Mouse (Mus musculus) embryonic facial prominence, embryonic 14.5 days (tissue): ENCODE measurements around the gene Pcid2. TPM values are rescaled to one million over a fixed set of nuclear protein-coding genes. Genes with fewer than 3 reads are reported as not detected.

Experiments used
- ATAC-seq: fragments of 200-750 bp; cut with Nextera tagmentation; 2 replicates; pipeline ENCODE4 v1.8.0; 2017; ENCODE audit warnings: low read depth, moderate number of reproducible peaks, moderate TSS enrichment
- DNase-seq: peaks from one replicate; pipeline ENCODE4 v3.0.0-alpha.2; 2015; ENCODE audit warnings: low spot score
- H3K27ac ChIP-seq: fragments of 300-500 bp; sonication (generic); replicated peaks from 2 replicates; pipeline ENCODE4 v1.5.1; 2014; ENCODE audit warnings: low read depth, mild to moderate bottlenecking, low read length, moderate library complexity
- H3K27me3 ChIP-seq: fragments of 300-500 bp; sonication (generic); replicated peaks from 2 replicates; pipeline ENCODE4 v1.6.1; 2014; ENCODE audit warnings: low read length; ENCODE audit not compliant: control insufficient read depth, insufficient read depth
- H3K36me3 ChIP-seq: fragments of 300-500 bp; sonication (generic); 2 replicates; pipeline ENCODE4 v1.6.1; 2014; ENCODE audit warnings: low read length, mixed read lengths; ENCODE audit not compliant: control insufficient read depth, insufficient read depth
- H3K4me1 ChIP-seq: fragments of 300-500 bp; sonication (generic); 2 replicates; pipeline ENCODE4 v1.6.1; 2014; ENCODE audit warnings: antibody characterized with exemption, low read length; ENCODE audit not compliant: control insufficient read depth, insufficient read depth
- H3K4me2 ChIP-seq: fragments of 300-500 bp; sonication (generic); 2 replicates; pipeline ENCODE4 v1.6.1; 2014; ENCODE audit warnings: low read depth, mild to moderate bottlenecking, low read length, moderate library complexity, mixed read lengths
- H3K4me3 ChIP-seq: fragments of 300-500 bp; sonication (generic); 2 replicates; pipeline ENCODE4 v1.5.1; 2014; ENCODE audit warnings: low read depth, mild to moderate bottlenecking, low read length
- H3K9ac ChIP-seq: fragments of 300-500 bp; sonication (generic); 2 replicates; pipeline ENCODE4 v1.6.1; 2014; ENCODE audit warnings: low read depth, mild to moderate bottlenecking, low read length, moderate library complexity, mixed read lengths
- H3K9me3 ChIP-seq: fragments of 300-500 bp; sonication (generic); 2 replicates; pipeline ENCODE4 v1.6.1; 2016; ENCODE audit warnings: low read length; ENCODE audit not compliant: control insufficient read depth
- WGBS: fragments of 180-500 bp; shearing (Covaris S2); extraction: QIAGEN DNeasy Blood & Tissue Kit; methylation state at CpG from one replicate; pipeline ENCODE4 v1.1.7; 2014; 5-methylcytosine and 5-hydroxymethylcytosine counted together
- polyA plus RNA-seq: library from polyadenylated mRNA; unstranded; fragments of >200 nt; fragmentation: Nextera tagmentation; extraction: Ambion mirVana; gene quantifications from 2 replicates; pipeline ENCODE4 v1.2.1, GENCODE M21; 2014

Gene Pcid2
- polyA plus RNA-seq, 1 experiment from 2014 or later = 32.6 TPM

DNA sequence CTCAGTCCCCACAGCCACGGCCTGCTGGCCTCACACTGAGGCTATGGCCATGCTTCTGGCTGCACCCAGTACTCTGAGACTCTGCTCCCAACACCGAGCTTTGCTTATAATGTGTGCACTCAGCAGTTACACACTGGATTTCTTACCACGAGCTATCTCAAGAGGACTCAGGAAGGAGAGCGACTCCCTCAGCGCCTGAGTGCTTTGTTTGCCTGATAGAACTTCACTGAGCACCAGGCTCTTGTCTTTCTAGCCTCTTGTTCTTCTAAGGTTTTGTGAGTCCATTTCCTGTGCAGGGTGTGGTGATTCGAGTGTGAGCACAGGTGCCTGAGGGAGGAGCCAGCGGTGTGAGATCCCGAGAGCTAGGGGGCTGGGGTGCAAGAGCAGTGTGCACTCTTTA, 19.6 kb upstream of the Pcid2 start:
- WGBS = 92% methylated on average over 8 of the region's 8 CpGs
- DNase-seq = no peak
- no peaks in the 10 kb centered on the region for H3K27me3 ChIP-seq
- H3K9me3 ChIP-seq = no peaks in the 10 kb centered on the region
- H3K36me3 ChIP-seq = peaks cover 90% of the 10 kb centered on the region
- no peak overlapping the region for H3K4me3 ChIP-seq
- H3K4me1 ChIP-seq = no peaks in the 10 kb centered on the region
- ATAC-seq = no peak
- no peak overlapping the region for H3K27ac ChIP-seq
- H3K9ac ChIP-seq = no peak overlapping the region
- no peak overlapping the region for H3K4me2 ChIP-seq

DNA sequence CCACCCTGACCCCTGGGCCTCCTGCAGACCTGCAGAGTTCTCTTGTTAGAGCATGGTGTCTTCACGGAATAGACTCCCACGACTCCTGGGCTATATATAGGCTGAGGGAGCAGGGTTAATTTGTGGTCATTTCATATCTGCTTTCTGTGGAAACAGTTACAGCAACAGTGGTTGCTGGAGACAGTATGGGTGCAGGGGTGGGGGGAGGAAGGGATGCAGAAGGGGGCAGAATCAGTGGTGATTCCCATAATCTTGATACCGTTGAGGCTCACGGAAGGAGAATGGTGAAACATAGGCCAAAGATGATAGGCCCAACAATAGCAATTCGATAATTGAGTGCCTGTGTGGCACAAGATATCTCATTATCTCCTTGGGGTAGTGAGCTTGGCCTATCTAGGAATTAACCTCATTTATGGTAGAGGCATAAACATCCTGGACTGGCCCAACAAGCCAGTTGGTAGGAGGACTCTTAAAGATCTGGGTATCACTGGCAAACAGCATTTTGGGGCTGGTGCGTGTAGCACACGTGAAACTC, 17.7 kb upstream of the Pcid2 start:
- Histone ChIP-seq H3K9me3 (no peaks in the 10 kb centered on the region), H3K27me3 (no peaks in the 10 kb centered on the region), H3K9ac (no peak overlapping the region), H3K4me3 (no peak overlapping the region), H3K27ac (no peak overlapping the region), H3K4me2 (no peak overlapping the region), H3K4me1 (no peaks in the 10 kb centered on the region), H3K36me3 (peaks cover 85% of the 10 kb centered on the region)
- DNase-seq (no peak), ATAC-seq (no peak)
- 89% methylated on average over 7 of the region's 7 CpGs for WGBS

DNA sequence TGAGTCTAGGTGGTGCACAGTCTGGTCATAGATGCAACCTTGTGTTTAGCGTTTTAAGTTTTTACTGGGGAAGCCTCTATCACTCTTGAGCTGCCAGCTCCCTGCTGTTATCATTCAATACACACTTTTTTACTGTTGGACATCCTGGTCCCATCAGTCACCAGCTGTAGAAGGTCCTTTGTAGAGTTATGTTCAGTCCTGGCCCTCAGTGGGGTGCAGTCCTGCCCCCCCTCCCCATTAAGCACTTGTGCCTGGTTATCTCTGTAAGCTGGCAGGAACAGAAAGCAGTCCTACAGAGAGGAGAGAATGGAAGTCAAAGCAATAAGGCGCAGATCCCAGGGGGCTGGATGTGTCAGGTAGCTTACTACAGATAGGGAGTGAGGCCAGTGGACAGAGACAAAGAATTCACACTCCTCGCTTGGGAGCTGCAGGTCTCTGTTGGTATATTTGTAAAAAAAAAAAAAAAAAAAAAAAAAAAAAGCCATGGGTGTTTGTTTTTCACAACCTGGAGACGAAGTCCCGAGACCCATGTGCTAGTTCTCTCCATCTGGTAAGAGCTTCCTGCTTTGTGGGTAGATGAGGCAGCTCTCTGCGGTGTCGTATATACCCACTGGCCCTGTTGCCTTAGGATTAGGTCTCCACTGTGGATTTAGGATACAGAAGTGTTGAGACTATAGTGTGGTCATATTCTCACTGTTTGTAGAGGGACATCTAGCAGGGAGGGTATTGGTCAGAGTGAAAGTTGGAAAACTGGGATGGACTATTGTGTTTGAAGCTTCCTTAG, 15.8 kb upstream of the Pcid2 start:
- Histone ChIP-seq H3K27ac (no peak overlapping the region), H3K4me1 (no peaks in the 10 kb centered on the region), H3K4me3 (no peak overlapping the region), H3K4me2 (no peak overlapping the region), H3K36me3 (peaks cover 73% of the 10 kb centered on the region), H3K27me3 (no peaks in the 10 kb centered on the region), H3K9me3 (no peaks in the 10 kb centered on the region), H3K9ac (no peak overlapping the region)
- 90% methylated on average over 7 of the region's 7 CpGs for WGBS
- DNase-seq = no peak
- ATAC-seq = no peak

DNA sequence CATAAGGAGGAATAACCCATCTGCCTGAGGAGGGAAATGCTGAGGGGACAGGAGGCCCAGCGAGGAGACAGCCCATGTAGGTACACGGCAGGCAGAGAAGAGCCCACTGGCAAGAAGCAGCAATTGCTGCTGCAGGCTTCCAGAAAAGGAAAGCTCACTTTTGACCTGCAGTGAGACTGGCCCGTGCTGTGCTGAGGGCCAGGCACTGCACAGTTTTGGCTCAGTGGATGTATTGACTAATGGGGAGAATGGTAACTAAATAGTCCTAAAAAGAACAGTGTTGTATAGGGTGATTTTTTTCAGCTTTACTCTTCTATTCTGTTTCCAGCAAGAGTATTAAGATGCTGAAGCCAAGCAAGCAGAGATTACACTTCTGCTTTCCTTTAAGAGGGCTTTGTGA, 13.3 kb upstream of the Pcid2 start:
- Histone ChIP-seq H3K4me3 (no peak overlapping the region), H3K9me3 (no peaks in the 10 kb centered on the region), H3K27me3 (no peaks in the 10 kb centered on the region), H3K27ac (no peak overlapping the region), H3K36me3 (peaks cover 64% of the 10 kb centered on the region), H3K4me1 (no peaks in the 10 kb centered on the region), H3K9ac (no peak overlapping the region), H3K4me2 (no peak overlapping the region)
- ATAC-seq = no peak
- WGBS = 81% methylated on average over 3 of the region's 3 CpGs
- no peak for DNase-seq

DNA sequence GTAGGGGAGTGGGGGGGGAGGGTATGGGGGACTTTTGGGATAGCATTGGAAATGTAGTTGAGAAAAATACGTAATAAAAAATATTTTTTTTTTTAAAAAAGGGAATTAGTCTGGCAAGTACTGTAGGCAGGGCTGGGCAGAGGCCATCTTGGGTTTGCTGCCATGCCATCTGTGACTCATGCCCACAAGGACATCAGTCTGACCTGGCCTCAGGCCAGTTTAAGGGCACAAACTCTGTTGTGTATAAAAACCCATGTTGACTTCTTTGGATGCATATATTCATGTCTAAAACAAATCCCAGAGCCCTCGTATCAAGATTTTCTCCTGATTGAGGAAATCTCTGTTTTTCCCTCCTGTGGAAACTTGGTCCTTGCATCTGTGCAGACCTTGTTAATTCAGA, 11.8 kb upstream of the Pcid2 start:
- no peaks in the 10 kb centered on the region for H3K9me3 ChIP-seq
- no peak for DNase-seq
- no peaks in the 10 kb centered on the region for H3K27me3 ChIP-seq
- ATAC-seq = no peak
- peaks cover 52% of the 10 kb centered on the region for H3K36me3 ChIP-seq
- WGBS = 90% methylated on average over 2 of the region's 2 CpGs
- no peak overlapping the region for H3K4me2 ChIP-seq
- H3K4me3 ChIP-seq = no peak overlapping the region
- H3K9ac ChIP-seq = no peak overlapping the region
- H3K27ac ChIP-seq = no peak overlapping the region
- no peaks in the 10 kb centered on the region for H3K4me1 ChIP-seq

DNA sequence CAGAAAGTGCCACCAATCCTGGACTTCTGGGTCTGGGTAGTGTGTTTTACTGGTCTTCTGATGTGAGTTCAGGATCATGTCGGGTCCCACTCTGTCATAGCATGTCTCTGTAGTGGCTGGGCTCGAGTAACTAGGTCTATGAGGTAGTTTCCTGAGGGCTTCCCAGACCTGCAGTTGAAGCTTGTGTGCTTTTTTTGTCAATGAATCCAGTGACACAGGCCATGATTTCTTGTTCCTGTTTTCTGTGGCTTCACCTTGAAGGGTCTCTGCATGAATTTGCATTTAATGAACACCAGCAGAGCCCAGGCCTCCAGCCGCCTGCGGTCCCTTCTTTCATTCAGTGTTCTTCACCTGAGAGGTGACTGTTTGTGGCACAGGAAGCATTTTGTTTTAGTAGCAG, 8.0 kb upstream of the Pcid2 start:
- Histone ChIP-seq H3K4me3 (no peak overlapping the region), H3K4me1 (no peaks in the 10 kb centered on the region), H3K27ac (no peak overlapping the region), H3K36me3 (peaks cover 33% of the 10 kb centered on the region), H3K4me2 (no peak overlapping the region), H3K9me3 (no peaks in the 10 kb centered on the region), H3K27me3 (no peaks in the 10 kb centered on the region), H3K9ac (no peak overlapping the region)
- DNase-seq = no peak
- no peak for ATAC-seq
- WGBS = 94% methylated on average over 4 of the region's 4 CpGs

DNA sequence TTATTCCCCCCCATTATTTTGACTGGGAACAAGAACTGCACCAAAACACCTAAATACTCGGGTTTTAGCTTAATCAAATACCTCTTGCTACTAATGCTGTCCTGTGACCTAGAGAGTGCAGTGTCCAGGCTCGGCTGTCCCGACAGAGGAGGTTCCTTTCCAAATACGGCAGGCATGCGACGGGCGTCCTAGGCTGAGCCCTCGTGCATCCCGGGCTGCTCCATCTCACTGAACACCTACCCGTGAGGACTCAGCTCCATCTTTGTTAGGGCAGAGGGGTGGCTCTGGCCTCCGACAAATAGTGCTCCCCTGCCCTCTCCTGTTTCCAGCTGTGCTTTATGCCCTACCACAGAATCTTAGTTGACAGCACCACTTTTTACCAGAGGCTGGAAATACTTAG, 6.7 kb upstream of the Pcid2 start:
- H3K4me3 ChIP-seq = no peak overlapping the region
- no peak for ATAC-seq
- DNase-seq = no peak
- no peak overlapping the region for H3K27ac ChIP-seq
- no peak overlapping the region for H3K9ac ChIP-seq
- WGBS = 87% methylated on average over 11 of the region's 11 CpGs
- H3K4me1 ChIP-seq = 0 out of 2 replicates have a peak, but pooled peaks cover 5% of the 10 kb centered on the region
- no peaks in the 10 kb centered on the region for H3K27me3 ChIP-seq
- no peaks in the 10 kb centered on the region for H3K9me3 ChIP-seq
- no peak overlapping the region for H3K4me2 ChIP-seq
- H3K36me3 ChIP-seq = peaks cover 29% of the 10 kb centered on the region

DNA sequence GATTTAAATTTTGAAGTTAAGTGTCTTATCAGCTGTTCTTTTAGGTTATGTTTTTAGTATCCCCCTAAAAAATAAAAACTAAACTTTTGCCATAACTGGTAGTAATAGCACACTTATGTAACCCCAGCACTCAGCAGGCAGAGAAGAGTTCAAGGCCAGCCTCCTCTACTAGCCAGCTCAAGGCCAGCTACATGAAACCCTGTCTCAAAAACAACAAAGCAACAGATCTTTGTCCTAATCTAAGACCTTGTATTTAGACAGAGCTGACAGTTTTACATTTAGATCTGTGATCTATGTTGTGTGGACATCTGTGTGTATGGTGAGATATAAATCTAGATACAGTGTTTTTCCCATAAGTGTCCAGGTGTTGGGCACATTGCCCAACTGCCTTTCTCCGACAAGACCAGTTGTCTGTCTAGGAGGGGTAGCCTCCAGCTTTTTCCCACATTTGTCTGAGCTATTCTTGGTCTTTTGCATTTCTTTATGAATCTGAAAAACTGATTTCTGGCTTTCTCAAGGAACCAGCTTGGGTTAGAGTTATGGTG, 4.2 kb upstream of the Pcid2 start:
- ATAC-seq = no peak
- Histone ChIP-seq H3K4me1 (0 out of 2 replicates have a peak, but pooled peaks cover 7% of the 10 kb centered on the region), H3K36me3 (peaks cover 19% of the 10 kb centered on the region), H3K4me3 (no peak overlapping the region), H3K4me2 (no peak overlapping the region), H3K9ac (no peak overlapping the region), H3K9me3 (no peaks in the 10 kb centered on the region), H3K27ac (no peak overlapping the region), H3K27me3 (no peaks in the 10 kb centered on the region)
- 58% methylated on average over 1 of the region's 1 CpGs for WGBS
- DNase-seq = peak; percentile 41

DNA sequence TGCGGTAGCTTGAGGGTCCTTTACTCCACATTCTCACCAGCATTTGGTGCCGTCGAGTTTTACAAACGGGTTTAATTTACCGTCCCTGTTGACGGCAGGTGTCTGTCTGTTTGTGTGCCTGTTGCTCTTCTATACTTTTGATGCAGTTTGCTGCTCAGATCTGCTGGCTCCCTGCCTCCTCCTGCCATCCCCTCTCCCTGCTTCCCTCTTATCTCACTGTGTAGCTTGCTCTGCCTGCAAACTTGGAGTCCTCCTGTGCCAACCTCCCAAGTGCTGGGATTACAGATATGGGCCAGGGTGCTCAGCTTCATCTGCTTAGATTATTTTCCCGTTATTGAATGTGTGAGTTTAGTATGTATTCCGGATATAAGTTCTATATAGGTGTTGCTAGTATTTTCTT, 3.7 kb upstream of the Pcid2 start:
- WGBS = 85% methylated on average over 8 of the region's 8 CpGs
- no peaks in the 10 kb centered on the region for H3K9me3 ChIP-seq
- ATAC-seq (no peak), DNase-seq (no peak)
- no peaks in the 10 kb centered on the region for H3K27me3 ChIP-seq
- no peak overlapping the region for H3K27ac ChIP-seq
- H3K9ac ChIP-seq = no peak overlapping the region
- no peak overlapping the region for H3K4me3 ChIP-seq
- H3K4me1 ChIP-seq = peaks cover 8% of the 10 kb centered on the region; the same call in 1 of the 2 replicates
- peaks cover 18% of the 10 kb centered on the region for H3K36me3 ChIP-seq
- no peak overlapping the region for H3K4me2 ChIP-seq
